Mouse (Mus musculus) lung, embryonic 16.5 days (tissue): ENCODE results near the gene Gm45837. TPM values are rescaled to one million over a fixed set of nuclear protein-coding genes. Genes with fewer than 3 reads are reported as not detected.

Experiments
- ATAC-seq: fragments of 200-750 bp; cut with Nextera tagmentation; 2 replicates; pipeline ENCODE4 v1.8.0; 2017; ENCODE audit warnings: low read depth, mild to moderate bottlenecking, moderate library complexity
- H3K27ac ChIP-seq: fragments of 300-500 bp; sonication (generic); 2 replicates; pipeline ENCODE4 v1.5.1; 2014; ENCODE audit warnings: mild to moderate bottlenecking, control low read depth, low read length
- H3K27me3 ChIP-seq: fragments of 300-500 bp; sonication (generic); 2 replicates; pipeline ENCODE4 v1.6.1; 2014; ENCODE audit warnings: low read depth, low read length, mixed read lengths; ENCODE audit not compliant: control insufficient read depth, insufficient read depth
- H3K36me3 ChIP-seq: fragments of 300-500 bp; sonication (generic); 2 replicates; pipeline ENCODE4 v1.6.1; 2014; ENCODE audit warnings: low read length; ENCODE audit not compliant: control insufficient read depth, insufficient read depth
- H3K4me1 ChIP-seq: fragments of 300-500 bp; sonication (generic); replicated peaks from 2 replicates; pipeline ENCODE4 v1.6.1; 2014; ENCODE audit warnings: low read length, mixed read lengths; ENCODE audit not compliant: control insufficient read depth, insufficient read depth
- H3K4me2 ChIP-seq: fragments of 300-500 bp; sonication (generic); 2 replicates; pipeline ENCODE4 v1.6.1; 2014; ENCODE audit warnings: low read depth, low read length, control low read depth
- H3K4me3 ChIP-seq: fragments of 300-500 bp; sonication (generic); 2 replicates; pipeline ENCODE4 v1.5.1; 2014; ENCODE audit warnings: mild to moderate bottlenecking, low read length, control low read depth
- H3K9ac ChIP-seq: fragments of 300-500 bp; sonication (generic); 2 replicates; pipeline ENCODE4 v1.6.1; 2014; ENCODE audit warnings: low read length, control low read depth
- H3K9me3 ChIP-seq: fragments of 300-500 bp; sonication (generic); 2 replicates; pipeline ENCODE4 v1.6.1; 2016; ENCODE audit warnings: low read length; ENCODE audit not compliant: control insufficient read depth
- WGBS: fragments of 180-500 bp; shearing (Covaris S2); extraction: QIAGEN DNeasy Blood & Tissue Kit; methylation state at CpG from one replicate; pipeline ENCODE4 v1.1.7; 2014; 5-methylcytosine and 5-hydroxymethylcytosine counted together
- polyA plus RNA-seq: library from polyadenylated mRNA; unstranded; fragments of >200 nt; fragmentation: Nextera tagmentation; extraction: Ambion mirVana; gene quantifications from 2 replicates; pipeline ENCODE4 v1.2.1, GENCODE M21; 2015

Gm45837 gene
- polyA plus RNA-seq, 1 experiment from 2014 or later: 2.4 TPM

DNA sequence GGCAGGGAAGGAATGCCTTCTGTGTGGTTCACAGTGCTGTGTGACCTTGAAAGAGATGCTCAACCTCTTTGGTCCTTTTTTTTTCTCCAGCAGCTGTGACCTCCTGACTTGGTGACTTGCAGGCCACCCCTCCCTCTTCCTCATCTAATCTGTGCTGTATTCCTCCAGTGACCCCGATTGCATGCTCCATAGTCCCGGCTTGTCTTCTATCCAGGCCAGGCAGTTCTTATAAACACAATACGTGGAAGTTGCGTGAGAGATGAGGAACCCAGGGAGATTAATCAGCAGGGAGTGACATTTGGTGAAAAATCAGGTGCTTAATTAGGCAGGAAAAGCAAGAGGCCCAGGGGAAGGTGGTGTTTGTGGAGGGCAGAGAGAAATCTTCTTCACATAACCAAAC is 80.3 kb downstream of the Gm45837 start:
- no peaks in the 10 kb centered on the region for H3K27me3 ChIP-seq
- ATAC-seq: peak; percentile 43; the same call in 1 of the 2 replicates
- H3K27ac ChIP-seq: no peak overlapping the region
- H3K4me2 ChIP-seq: no peak overlapping the region
- no peak overlapping the region for H3K9ac ChIP-seq
- no peaks in the 10 kb centered on the region for H3K9me3 ChIP-seq
- H3K36me3 ChIP-seq: no peaks in the 10 kb centered on the region
- 39% methylated on average over 4 of the region's 4 CpGs for WGBS
- H3K4me1 ChIP-seq: no peaks in the 10 kb centered on the region
- no peak overlapping the region for H3K4me3 ChIP-seq

DNA sequence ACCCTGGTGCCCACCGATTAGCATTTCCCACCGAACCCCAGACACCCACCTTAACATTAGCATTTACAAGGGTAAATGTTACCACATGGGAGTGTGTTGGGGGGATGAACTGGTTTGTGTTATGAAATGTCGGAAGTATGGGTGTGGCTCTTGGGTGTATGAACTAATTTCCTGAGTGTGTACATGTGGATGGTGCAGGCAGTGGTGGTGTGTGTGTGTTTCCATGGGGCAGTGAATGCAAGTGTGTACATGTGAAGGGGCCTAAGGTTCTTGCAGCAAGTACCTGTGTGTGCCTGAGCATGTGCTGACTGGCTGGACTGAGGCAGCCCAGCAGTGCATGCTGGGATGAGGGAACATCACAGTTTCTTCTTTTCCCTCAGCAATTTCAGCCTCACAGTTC is 87.7 kb downstream of the Gm45837 start:
- Histone ChIP-seq H3K9ac (no peak overlapping the region), H3K9me3 (no peaks in the 10 kb centered on the region), H3K27ac (no peak overlapping the region), H3K4me2 (no peak overlapping the region), H3K4me3 (no peak overlapping the region), H3K4me1 (no peaks in the 10 kb centered on the region), H3K27me3 (no peaks in the 10 kb centered on the region; the same call in 1 of the 2 replicates), H3K36me3 (no peaks in the 10 kb centered on the region)
- no peak for ATAC-seq
- 76% methylated on average over 3 of the region's 3 CpGs for WGBS

DNA sequence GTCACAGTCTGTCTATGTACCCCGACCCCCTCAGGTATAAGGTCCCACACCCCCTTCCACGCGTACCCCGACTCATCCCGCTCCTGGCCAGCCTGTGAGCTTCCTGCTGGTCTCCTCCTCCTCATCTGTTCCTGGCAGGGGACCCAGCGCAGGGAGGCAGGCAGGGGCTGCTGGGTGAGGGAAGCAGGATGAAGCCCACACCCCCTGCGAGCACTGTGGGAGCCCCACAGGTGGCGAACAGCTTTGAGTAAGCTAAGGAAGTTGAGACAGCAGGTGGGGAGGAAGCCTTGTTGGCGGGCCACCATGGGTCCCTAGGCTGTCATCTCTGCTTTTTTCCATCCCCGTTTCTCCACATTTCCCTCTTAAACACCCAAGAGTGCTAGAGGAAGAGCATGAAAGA is 88.6 kb downstream of the Gm45837 start:
- Histone ChIP-seq H3K9me3 (no peaks in the 10 kb centered on the region), H3K36me3 (no peaks in the 10 kb centered on the region), H3K27ac (no peak overlapping the region), H3K4me2 (no peak overlapping the region), H3K9ac (no peak overlapping the region), H3K4me3 (no peak overlapping the region), H3K4me1 (no peaks in the 10 kb centered on the region; the same call in 1 of the 2 replicates), H3K27me3 (peaks cover 5% of the 10 kb centered on the region)
- 33% methylated on average over 10 of the region's 10 CpGs for WGBS
- ATAC-seq: no peak

DNA sequence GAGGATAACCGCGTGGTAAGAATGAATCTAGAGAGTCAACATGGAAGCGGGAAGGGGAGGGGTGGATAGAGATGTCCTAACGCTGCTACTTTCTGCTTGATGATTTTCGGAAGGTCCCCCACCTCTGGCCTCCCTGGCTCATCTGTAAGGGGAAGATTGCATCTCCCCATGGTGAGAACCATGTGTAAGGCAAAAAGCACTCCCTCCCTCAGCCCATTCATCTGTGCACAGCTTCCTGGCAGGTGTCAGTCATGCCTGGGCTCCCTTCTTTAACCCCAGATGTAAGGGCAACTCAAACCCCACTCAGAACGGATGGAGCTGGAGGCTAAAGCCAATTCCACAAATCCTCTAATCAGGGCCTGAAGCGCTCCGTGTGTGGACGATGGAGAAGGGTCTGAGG is 89.0 kb downstream of the Gm45837 start:
- Histone ChIP-seq H3K9ac (no peak overlapping the region), H3K4me1 (no peaks in the 10 kb centered on the region; the same call in 1 of the 2 replicates), H3K36me3 (no peaks in the 10 kb centered on the region), H3K9me3 (no peaks in the 10 kb centered on the region), H3K4me3 (no peak overlapping the region), H3K27me3 (peaks cover 5% of the 10 kb centered on the region), H3K4me2 (no peak overlapping the region), H3K27ac (no peak overlapping the region)
- no peak for ATAC-seq
- WGBS: 64% methylated on average over 9 of the region's 9 CpGs

DNA sequence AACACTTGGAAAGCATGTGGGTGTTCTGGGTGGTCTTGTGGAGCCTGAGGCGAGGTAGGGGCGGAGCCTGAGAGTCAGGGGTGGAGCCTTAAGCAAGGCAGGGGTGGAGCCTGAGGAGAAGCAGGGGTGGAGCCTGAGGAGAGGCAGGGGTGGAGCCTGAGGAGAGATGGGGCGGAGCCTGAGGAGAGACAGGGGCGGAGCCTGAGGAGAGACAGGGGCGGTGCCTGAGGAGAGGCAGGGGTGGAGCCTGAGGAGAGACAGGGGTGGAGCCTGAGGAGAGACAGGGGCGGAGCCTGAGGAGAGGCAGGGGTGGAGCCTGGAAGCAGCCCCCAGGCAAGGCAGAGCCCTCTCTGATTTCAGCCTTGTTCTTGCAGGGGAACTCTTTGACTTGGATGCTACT is 90.5 kb downstream of the Gm45837 start:
- no peaks in the 10 kb centered on the region for H3K36me3 ChIP-seq
- ATAC-seq: no peak
- H3K4me3 ChIP-seq: no peak overlapping the region
- no peak overlapping the region for H3K9ac ChIP-seq
- H3K27me3 ChIP-seq: peaks cover 5% of the 10 kb centered on the region
- H3K27ac ChIP-seq: no peak overlapping the region
- no peak overlapping the region for H3K4me2 ChIP-seq
- no peaks in the 10 kb centered on the region; the same call in 1 of the 2 replicates for H3K4me1 ChIP-seq
- no peaks in the 10 kb centered on the region for H3K9me3 ChIP-seq
- WGBS: 61% methylated on average over 6 of the region's 6 CpGs

DNA sequence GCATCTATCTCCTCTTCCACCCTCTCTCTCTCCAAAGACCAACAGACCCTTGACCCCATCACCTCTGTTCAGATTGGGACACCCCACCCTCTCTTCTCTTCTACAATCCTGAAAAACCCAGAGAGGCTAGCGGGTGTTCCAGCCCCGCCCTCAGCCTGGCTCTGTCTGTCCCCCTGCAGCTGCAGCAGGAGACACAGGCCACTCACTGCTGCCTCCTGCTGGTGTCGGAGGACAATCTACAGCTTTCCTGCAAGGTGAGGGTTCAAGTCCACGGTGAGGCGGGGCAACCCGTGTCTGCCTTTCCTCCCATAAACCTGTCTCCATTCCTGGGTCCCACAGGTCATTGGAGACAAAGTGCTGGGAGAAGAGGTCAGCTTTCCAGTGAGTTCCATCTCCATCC is 91.0 kb downstream of the Gm45837 start:
- 65% methylated on average over 6 of the region's 6 CpGs for WGBS
- Histone ChIP-seq H3K4me2 (no peak overlapping the region), H3K27me3 (peaks cover 5% of the 10 kb centered on the region), H3K4me1 (no peaks in the 10 kb centered on the region; the same call in 1 of the 2 replicates), H3K9me3 (no peaks in the 10 kb centered on the region), H3K27ac (no peak overlapping the region), H3K4me3 (no peak overlapping the region), H3K36me3 (no peaks in the 10 kb centered on the region), H3K9ac (no peak overlapping the region)
- no peak for ATAC-seq

DNA sequence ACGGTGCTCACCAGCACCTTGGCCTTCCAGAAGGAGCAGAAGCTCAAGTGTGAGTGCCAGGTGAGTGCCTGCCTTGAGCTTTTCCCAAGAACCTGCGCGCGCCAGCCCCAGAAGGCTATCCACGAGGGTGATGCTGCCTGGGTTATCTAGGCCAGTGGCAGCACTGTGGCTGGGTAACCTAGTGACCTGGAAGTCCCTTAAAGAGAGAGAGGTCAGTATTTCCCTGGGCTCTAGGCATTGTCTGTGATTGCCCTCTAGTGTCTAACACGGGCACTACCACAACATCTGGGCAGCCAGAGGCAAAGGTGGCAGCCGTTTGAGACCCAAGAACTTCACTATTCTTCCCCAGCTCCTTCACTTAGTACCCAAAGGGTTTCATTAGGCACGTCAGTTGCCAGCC is 92.7 kb downstream of the Gm45837 start:
- peak; percentile 42; the same call in 1 of the 2 replicates for ATAC-seq
- Histone ChIP-seq H3K9me3 (no peaks in the 10 kb centered on the region), H3K36me3 (no peaks in the 10 kb centered on the region), H3K4me2 (no peak overlapping the region), H3K27ac (no peak overlapping the region), H3K4me3 (no peak overlapping the region), H3K27me3 (peaks cover 5% of the 10 kb centered on the region), H3K4me1 (no peaks in the 10 kb centered on the region; the same call in 1 of the 2 replicates), H3K9ac (no peak overlapping the region)
- 16% methylated on average over 8 of the region's 8 CpGs for WGBS

DNA sequence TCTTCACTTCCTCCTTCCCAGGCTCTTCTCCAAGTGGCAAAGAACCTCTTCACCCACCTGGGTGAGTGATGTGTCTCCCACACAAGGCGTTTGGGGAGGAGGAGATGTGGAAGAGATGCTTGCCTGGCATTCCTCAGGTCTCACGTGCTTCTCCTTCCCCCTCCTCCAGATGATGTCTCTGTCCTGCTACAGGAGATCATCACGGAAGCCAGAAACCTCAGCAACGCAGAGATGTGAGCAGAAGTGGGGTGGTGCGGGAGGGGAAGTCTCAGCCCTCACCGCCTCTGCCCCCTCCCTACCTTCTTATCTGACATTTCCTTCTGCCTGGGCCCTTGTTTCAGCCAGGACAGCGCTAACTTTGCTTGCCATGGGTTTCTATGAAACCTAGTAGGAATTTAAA is 93.1 kb downstream of the Gm45837 start:
- H3K4me1 ChIP-seq: no peaks in the 10 kb centered on the region; the same call in 1 of the 2 replicates
- H3K9ac ChIP-seq: no peak overlapping the region
- H3K27ac ChIP-seq: no peak overlapping the region
- no peak; the same call in 1 of the 2 replicates for ATAC-seq
- H3K4me3 ChIP-seq: no peak overlapping the region
- H3K36me3 ChIP-seq: no peaks in the 10 kb centered on the region
- H3K4me2 ChIP-seq: no peak overlapping the region
- H3K9me3 ChIP-seq: no peaks in the 10 kb centered on the region
- WGBS: 18% methylated on average over 7 of the region's 7 CpGs
- peaks cover 5% of the 10 kb centered on the region for H3K27me3 ChIP-seq

DNA sequence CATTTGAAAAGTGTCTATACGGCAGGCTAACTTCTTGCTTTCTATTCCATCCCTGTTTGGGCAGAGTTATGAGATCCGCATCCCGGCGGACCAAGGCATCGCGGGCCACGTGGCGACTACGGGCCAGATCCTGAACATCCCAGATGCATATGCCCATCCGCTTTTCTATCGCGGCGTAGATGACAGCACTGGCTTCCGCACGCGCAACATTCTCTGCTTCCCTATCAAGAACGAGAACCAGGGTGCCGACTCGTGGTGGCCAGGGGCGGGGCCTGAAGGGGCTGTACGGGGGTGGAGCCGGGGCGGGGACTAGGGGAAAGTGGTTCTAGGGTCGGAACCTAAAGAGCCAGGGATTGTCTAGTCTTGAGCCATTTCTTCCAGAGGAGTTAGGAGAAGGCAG is 93.8 kb downstream of the Gm45837 start:
- Histone ChIP-seq H3K4me2 (peak overlapping the region; percentile 43), H3K9ac (peak overlapping the region; percentile 42), H3K9me3 (no peaks in the 10 kb centered on the region), H3K27ac (no peak overlapping the region), H3K4me1 (no peaks in the 10 kb centered on the region; the same call in 1 of the 2 replicates), H3K27me3 (peaks cover 5% of the 10 kb centered on the region), H3K4me3 (peak overlapping the region; percentile 31), H3K36me3 (no peaks in the 10 kb centered on the region)
- WGBS: 12% methylated on average over 24 of the region's 24 CpGs
- ATAC-seq: peak; percentile 49; the same call in 1 of the 2 replicates

DNA sequence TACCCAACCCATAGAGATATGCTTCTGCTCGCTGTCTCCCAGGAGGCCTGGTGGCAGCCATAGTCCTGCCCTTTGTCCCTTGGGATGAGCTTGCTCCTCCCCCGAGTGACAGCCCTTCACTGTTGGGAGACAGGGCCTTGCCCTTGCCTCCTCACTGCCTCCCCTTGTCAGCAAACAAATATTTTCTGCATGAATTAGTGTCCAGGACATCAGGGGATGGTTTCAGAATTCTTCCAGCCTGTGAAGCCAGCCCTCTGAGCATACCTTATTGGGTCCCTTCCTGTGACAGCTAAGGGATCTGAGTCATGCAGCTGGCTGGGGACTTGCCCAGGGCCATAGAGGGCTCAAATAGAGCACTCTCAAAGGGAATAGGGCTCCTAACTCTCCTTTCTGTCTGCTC is 98.5 kb downstream of the Gm45837 start:
- Histone ChIP-seq H3K4me3 (no peak overlapping the region), H3K4me2 (no peak overlapping the region), H3K27me3 (no peaks in the 10 kb centered on the region; the same call in none of the 2 replicates), H3K27ac (no peak overlapping the region), H3K36me3 (no peaks in the 10 kb centered on the region), H3K4me1 (no peaks in the 10 kb centered on the region; the same call in 1 of the 2 replicates), H3K9ac (no peak overlapping the region), H3K9me3 (no peaks in the 10 kb centered on the region)
- ATAC-seq: no peak
- WGBS: 63% methylated on average over 2 of the region's 2 CpGs
